Mouse (Mus musculus) forebrain, embryonic 16.5 days (tissue): ENCODE measurements around the gene Gast. TPM values are rescaled to one million over a fixed set of nuclear protein-coding genes. Genes with fewer than 3 reads are reported as not detected.

Experiments
- ATAC-seq: fragments of 200-750 bp; cut with Nextera tagmentation; 2 replicates; pipeline ENCODE4 v1.8.0; 2017; ENCODE audit warnings: mild to moderate bottlenecking, moderate library complexity
- H3K27ac ChIP-seq: fragments of 300-500 bp; sonication (generic); 2 replicates; pipeline ENCODE4 v1.5.1; 2014; ENCODE audit warnings: low read length, control low read depth
- H3K27me3 ChIP-seq: fragments of 300-500 bp; sonication (generic); replicated peaks from 2 replicates; pipeline ENCODE4 v1.6.1; 2014; ENCODE audit warnings: low read length; ENCODE audit not compliant: control insufficient read depth, insufficient read depth
- H3K36me3 ChIP-seq: fragments of 300-500 bp; sonication (generic); 2 replicates; pipeline ENCODE4 v1.6.1; 2014; ENCODE audit not compliant: control insufficient read depth, insufficient read depth
- H3K4me1 ChIP-seq: fragments of 300-500 bp; sonication (generic); replicated peaks from 2 replicates; pipeline ENCODE4 v1.6.1; 2014; ENCODE audit warnings: low read length; ENCODE audit not compliant: control insufficient read depth, insufficient read depth
- H3K4me2 ChIP-seq: fragments of 300-500 bp; sonication (generic); 2 replicates; pipeline ENCODE4 v1.6.1; 2014; ENCODE audit warnings: mild to moderate bottlenecking, low read length, control low read depth
- H3K4me3 ChIP-seq: fragments of 300-500 bp; sonication (generic); replicated peaks from 2 replicates; pipeline ENCODE4 v1.5.1; 2014; ENCODE audit warnings: mild to moderate bottlenecking, low read length, control low read depth
- H3K9ac ChIP-seq: fragments of 300-500 bp; sonication (generic); replicated peaks from 2 replicates; pipeline ENCODE4 v1.6.1; 2014; ENCODE audit warnings: low read depth, low read length, control low read depth
- H3K9me3 ChIP-seq: fragments of 300-500 bp; sonication (generic); 2 replicates; pipeline ENCODE4 v1.6.1; 2016; ENCODE audit warnings: low read length; ENCODE audit not compliant: control insufficient read depth
- WGBS: fragments of 180-500 bp; shearing (Covaris S2); extraction: QIAGEN DNeasy Blood & Tissue Kit; methylation state at CpG from one replicate; pipeline ENCODE4 v1.1.7; 2014; 5-methylcytosine and 5-hydroxymethylcytosine counted together
- polyA plus RNA-seq: library from polyadenylated mRNA; unstranded; fragments of >200 nt; fragmentation: Nextera tagmentation; extraction: Ambion mirVana; gene quantifications from 2 replicates; pipeline ENCODE4 v1.2.1, GENCODE M21; 2015

Gene Gast
- polyA plus RNA-seq = not detected in 2 replicates

DNA sequence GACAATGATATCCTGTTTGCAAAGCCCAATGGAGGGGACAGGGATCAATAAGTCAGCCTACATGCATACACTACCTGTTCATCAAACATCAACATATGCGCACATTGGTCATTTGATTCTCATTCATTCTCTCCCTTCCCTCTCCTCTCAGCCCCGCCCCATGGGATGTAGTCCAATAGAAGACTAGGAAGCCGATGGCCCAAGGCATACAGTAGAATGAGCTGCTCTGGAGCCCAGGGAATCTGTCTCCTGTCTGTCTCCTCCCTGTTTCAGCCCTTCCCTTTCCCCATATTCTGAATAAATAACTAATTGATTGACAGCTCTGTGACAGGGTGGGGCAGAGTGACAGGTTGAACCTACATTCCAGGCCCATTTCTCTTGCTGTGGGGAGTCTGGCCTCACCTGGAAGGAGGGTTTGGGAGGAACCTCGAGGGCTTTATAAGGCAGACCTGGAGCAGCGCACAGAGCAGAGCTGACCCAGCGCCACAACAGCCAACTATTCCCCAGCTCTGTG is at the start of gene Gast:
TSS of gene Gast (plus strand) at position 464 of the 514 bp plus-strand sequence.
- Histone ChIP-seq H3K27me3 (no peaks in the 10 kb centered on the region), H3K9me3 (no peaks in the 10 kb centered on the region), H3K4me1 (peaks cover 23% of the 10 kb centered on the region), H3K4me3 (no peak within 1 kb of the TSS), H3K27ac (peak within 1 kb of the TSS; percentile 75; the same call in 1 of the 2 replicates), H3K36me3 (no peaks in the 10 kb centered on the region), H3K9ac (no peak within 1 kb of the TSS), H3K4me2 (no peak within 1 kb of the TSS)
- 80% methylated on average over 6 of the region's 6 CpGs for WGBS
- ATAC-seq = no peak

DNA sequence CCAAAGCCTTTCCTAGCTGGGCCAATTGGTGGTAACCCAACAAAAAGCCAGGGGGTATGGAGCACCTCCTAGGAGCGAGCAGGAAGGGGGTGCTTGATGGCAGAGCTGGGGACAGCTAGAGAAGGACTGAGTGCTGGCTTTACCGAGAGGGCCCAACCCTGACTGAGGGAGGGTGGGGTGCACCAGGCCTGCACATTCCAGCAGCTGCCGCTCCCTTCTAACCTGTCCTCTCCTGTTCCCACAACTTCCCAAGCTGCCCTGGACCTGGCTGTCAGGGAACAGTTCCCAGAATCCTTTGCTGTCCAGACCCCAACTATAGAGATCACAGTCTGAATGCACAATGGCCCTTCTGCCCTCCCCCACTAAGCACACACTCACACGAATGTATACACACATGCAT is 49.2 kb upstream of the Gast start:
- H3K9ac ChIP-seq = no peak overlapping the region
- no peak for ATAC-seq
- no peak overlapping the region for H3K27ac ChIP-seq
- WGBS = 79% methylated on average over 4 of the region's 4 CpGs
- no peaks in the 10 kb centered on the region for H3K27me3 ChIP-seq
- no peak overlapping the region for H3K4me3 ChIP-seq
- no peaks in the 10 kb centered on the region for H3K4me1 ChIP-seq
- no peaks in the 10 kb centered on the region for H3K36me3 ChIP-seq
- no peak overlapping the region for H3K4me2 ChIP-seq
- H3K9me3 ChIP-seq = no peaks in the 10 kb centered on the region

DNA sequence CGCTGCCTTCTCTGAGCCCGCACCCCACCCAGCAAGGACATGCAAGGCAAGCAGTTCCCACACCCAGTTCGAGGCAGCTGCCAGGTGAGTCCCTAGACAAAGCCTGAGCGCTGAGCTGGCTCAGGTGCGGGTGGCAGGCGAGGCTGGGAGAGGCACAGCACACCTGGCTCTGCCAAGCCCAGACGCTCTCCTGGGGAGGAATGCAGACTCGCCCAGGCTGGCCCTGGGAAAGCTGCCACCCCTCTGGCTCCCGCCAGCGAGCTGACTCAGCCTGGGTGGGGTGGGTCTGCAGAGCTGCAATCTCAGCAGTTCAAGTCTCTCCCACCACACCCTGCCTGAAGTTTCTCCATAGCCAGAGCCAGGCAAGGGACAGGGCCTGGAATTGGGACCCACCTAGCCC is 47.2 kb upstream of the Gast start:
- Histone ChIP-seq H3K36me3 (no peaks in the 10 kb centered on the region), H3K27me3 (no peaks in the 10 kb centered on the region), H3K4me3 (no peak overlapping the region), H3K4me2 (no peak overlapping the region), H3K9me3 (no peaks in the 10 kb centered on the region), H3K27ac (no peak overlapping the region), H3K4me1 (peaks cover 4% of the 10 kb centered on the region; the same call in 1 of the 2 replicates), H3K9ac (no peak overlapping the region)
- 26% methylated on average over 10 of the region's 10 CpGs for WGBS
- no peak for ATAC-seq

DNA sequence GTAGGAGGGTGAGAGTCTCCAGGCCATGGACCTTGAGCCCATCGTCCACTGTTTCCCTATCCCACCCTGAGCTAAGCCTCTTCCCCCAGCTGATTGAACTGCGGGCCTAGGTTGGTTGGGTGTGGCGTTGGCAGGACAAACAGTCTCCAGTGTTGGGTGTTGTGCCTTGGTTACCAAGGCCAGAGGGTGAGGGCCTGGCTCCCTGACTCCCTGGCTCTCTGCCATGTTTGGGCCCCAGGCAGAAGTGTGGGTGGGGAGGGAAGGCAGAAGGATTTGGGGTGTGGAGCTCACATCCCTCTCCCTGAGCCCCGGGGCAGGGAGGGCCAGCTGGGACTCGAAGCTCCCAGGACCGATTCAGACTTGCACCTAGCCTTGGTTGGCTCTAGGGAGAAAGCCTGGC is 45.3 kb upstream of the Gast start:
- 83% methylated on average over 6 of the region's 6 CpGs for WGBS

DNA sequence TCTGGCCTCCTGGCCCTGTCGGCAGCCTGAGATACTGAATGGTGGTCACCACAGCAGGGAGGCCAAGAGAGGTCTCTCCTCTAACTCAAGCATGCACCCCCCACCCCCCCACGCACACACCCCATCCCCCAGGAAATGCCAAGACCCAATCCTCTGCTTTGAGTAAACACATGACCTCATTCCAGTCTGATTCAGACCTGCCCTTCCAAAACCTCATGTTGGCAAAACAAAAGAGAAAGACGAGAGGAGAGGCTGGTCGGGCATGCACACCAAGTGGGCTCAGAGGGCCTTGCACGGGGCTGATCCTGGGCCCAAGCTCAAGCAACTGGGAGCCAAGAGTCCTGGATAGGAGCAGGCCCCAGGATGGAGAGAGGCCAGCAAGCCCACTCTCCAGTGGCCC is 44.0 kb upstream of the Gast start:
- ATAC-seq = 0 out of 2 replicates have a peak, but pooled peaks have one; percentile 40
- H3K27ac ChIP-seq = no peak overlapping the region
- H3K36me3 ChIP-seq = no peaks in the 10 kb centered on the region
- 20% methylated on average over 5 of the region's 5 CpGs for WGBS
- H3K4me1 ChIP-seq = peaks cover 11% of the 10 kb centered on the region
- no peak overlapping the region for H3K4me2 ChIP-seq
- no peak overlapping the region for H3K4me3 ChIP-seq
- H3K9ac ChIP-seq = no peak overlapping the region
- H3K27me3 ChIP-seq = no peaks in the 10 kb centered on the region
- H3K9me3 ChIP-seq = no peaks in the 10 kb centered on the region

More for the DNA sequence above, 45.3 kb upstream of the Gast start:
- H3K27ac ChIP-seq = no peak overlapping the region
- H3K4me3 ChIP-seq = no peak overlapping the region
- H3K4me1 ChIP-seq = peaks cover 11% of the 10 kb centered on the region
- H3K36me3 ChIP-seq = no peaks in the 10 kb centered on the region
- H3K9me3 ChIP-seq = no peaks in the 10 kb centered on the region
- ATAC-seq = no peak
- no peak overlapping the region for H3K9ac ChIP-seq
- H3K4me2 ChIP-seq = no peak overlapping the region
- no peaks in the 10 kb centered on the region for H3K27me3 ChIP-seq

DNA sequence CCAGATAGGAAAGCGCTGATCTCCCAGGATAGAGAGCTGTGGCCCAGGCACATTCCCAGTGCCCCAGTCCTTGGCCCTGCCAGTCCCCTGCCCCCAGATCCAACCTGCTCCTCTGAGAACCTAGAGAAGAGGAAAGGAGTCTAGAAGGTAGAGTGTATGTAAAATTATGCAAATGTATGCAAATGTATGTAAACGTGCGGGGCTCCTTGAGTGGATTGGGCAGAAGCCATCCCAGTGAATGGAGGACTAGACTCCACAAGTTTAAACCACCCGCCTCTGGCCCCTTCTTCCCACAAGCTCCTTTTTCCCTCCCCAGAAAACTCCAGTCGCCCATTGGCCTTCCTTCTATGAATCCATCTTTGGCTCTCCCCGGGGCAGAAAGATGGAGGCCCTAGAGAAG is 41.3 kb upstream of the Gast start:
- Histone ChIP-seq H3K4me1 (peaks cover 11% of the 10 kb centered on the region), H3K27me3 (no peaks in the 10 kb centered on the region), H3K9ac (no peak overlapping the region), H3K4me2 (no peak overlapping the region), H3K36me3 (no peaks in the 10 kb centered on the region), H3K9me3 (no peaks in the 10 kb centered on the region), H3K4me3 (no peak overlapping the region), H3K27ac (no peak overlapping the region)
- peak; percentile 72 for ATAC-seq
- WGBS = 30% methylated on average over 6 of the region's 6 CpGs

DNA sequence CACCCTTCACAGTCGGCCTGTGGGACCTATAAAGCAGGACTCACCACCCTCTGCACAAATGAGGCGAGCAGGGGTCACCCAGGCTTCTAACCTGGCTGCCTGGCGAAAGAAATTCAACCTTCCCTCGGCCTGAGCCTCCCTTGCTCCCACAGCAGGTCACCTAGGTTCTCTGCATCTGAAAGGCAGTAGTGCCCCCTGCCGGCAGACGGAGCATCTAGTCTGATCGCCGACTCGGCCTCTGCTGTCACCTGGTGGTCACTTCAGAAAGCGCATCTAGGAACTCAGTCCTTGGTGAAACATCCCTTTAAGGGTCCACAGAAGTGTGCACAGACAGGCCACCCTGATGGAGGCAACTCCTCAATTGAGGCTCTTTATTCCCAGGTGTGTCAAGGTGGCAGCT is 38.9 kb upstream of the Gast start:
- no peak overlapping the region for H3K4me3 ChIP-seq
- H3K4me1 ChIP-seq = peaks cover 11% of the 10 kb centered on the region
- 4% methylated on average over 10 of the region's 10 CpGs for WGBS
- H3K9ac ChIP-seq = no peak overlapping the region
- peak; percentile 23; the same call in 1 of the 2 replicates for ATAC-seq
- H3K27ac ChIP-seq = no peak overlapping the region
- H3K4me2 ChIP-seq = no peak overlapping the region
- H3K36me3 ChIP-seq = no peaks in the 10 kb centered on the region
- H3K27me3 ChIP-seq = no peaks in the 10 kb centered on the region
- H3K9me3 ChIP-seq = no peaks in the 10 kb centered on the region

DNA sequence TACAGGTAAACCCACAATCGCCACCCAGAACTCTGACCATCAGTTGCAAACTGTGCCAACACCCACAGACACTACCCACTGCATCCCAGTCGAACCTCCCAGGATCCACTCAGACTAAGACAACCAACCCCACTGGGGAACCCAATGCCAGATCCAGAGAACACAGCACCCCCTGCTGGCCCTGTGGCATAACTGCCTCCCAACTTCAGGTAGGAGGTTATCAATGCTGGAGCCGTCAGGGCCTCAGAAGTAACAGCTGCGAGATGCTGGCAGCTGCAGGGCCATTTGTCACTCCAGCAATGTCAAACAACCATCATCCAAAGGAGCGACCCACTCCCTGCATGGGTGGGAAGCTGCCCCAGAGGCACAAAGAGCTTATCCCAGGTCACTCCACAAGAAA is 36.4 kb upstream of the Gast start:
- no peaks in the 10 kb centered on the region for H3K36me3 ChIP-seq
- H3K9me3 ChIP-seq = no peaks in the 10 kb centered on the region
- no peak overlapping the region for H3K27ac ChIP-seq
- H3K27me3 ChIP-seq = no peaks in the 10 kb centered on the region
- H3K4me3 ChIP-seq = no peak overlapping the region
- H3K9ac ChIP-seq = no peak overlapping the region
- WGBS = 38% methylated on average over 5 of the region's 5 CpGs
- H3K4me1 ChIP-seq = peaks cover 5% of the 10 kb centered on the region
- no peak for ATAC-seq
- H3K4me2 ChIP-seq = no peak overlapping the region

DNA sequence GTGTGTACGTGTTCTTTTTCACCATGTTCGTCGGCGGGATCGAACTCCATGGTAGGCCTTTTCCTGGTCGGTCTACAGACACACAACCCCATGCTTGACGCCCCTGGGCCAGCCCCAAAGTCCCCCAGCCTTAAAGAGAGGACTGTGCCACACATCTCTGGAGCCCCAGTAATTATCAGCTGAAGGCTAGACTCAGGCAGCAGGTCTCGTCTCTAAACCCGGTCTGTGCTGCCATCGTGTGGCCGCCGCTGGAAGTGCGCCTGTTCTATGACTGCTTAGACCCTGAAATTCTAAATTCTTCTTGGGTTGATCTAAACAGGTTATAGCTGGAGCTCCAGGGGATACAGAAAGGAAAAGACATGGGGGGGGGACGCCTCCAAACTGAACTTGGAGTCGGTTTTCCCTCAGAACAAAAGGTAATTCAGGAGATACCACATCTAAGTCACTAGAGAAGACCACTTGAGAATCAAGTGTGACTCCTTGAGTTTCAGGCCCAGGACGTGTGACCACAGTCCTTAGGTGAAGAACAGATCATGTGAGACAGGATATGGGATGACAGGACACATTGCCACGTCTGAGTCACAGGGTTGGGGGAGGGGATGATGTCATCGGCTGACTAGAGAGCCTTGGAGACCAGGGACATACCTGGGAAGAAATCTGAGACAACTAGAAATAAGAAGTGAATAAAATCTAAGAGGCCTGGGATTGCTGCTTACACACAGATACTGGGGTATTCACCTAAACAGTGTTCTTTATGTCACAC is 35.8 kb upstream of the Gast start:
- no peak overlapping the region for H3K27ac ChIP-seq
- H3K36me3 ChIP-seq = no peaks in the 10 kb centered on the region
- peak overlapping the region; percentile 12 for H3K4me2 ChIP-seq
- no peaks in the 10 kb centered on the region for H3K27me3 ChIP-seq
- H3K4me3 ChIP-seq = peak overlapping the region; percentile 2; the same call in 1 of the 2 replicates
- no peaks in the 10 kb centered on the region for H3K9me3 ChIP-seq
- WGBS = 22% methylated on average over 18 of the region's 18 CpGs
- H3K4me1 ChIP-seq = no peaks in the 10 kb centered on the region
- no peak overlapping the region for H3K9ac ChIP-seq
- peak; percentile 57; the same call in 1 of the 2 replicates for ATAC-seq
